In genomic region chr19:16371680-16372079, GRCm38 (mm10) we compare ENCODE assay signal across 20 mouse cellular contexts.
DNase-seq lines count a peak whose midpoint lies in the region; ATAC-seq and TF ChIP-seq lines count a peak whose summit lies in the region.
"Had no signal": no experiment of that assay in that cellular context is flagged by ENCODE, and none has a peak within 500 bp of the region (broad histone marks: within the 10 kb centered on the region; RNA-seq: fewer than 3 reads in every experiment).

No protein-coding gene starts in this region.

- POLR2A ChIA-PET in Patski (lab: Charles Lee) = no interaction called here

- peaks cover 8% of the 10 kb centered on the region for H3K36me3 ChIP-seq in intestine, postnatal 0 days (ENCODE audit: control insufficient read depth, insufficient read depth)
- H3K36me3 ChIP-seq in intestine, embryonic 15.5 days = no peaks in the 10 kb centered on the region
- no peaks in the 10 kb centered on the region for H3K36me3 ChIP-seq in liver, embryonic 11.5 days (ENCODE audit: control insufficient read depth, insufficient read depth, low read length)
- H3K36me3 ChIP-seq: heart, embryonic 15.5 days; liver, embryonic 13.5 days; lung, embryonic 15.5 days; midbrain, embryonic 12.5 days had no signal

- peak; percentile 41; the same call in 1 of the 2 replicates for ATAC-seq in intestine, postnatal 0 days
- ATAC-seq in intestine, embryonic 15.5 days = no peak
- ATAC-seq in Patski = peak; percentile 80
- ATAC-seq in megakaryocyte, adult 5-6 weeks (ENCODE audit: poor library complexity, severe bottlenecking) = peak; percentile 64
- ATAC-seq in liver, embryonic 11.5 days (replicated peaks; ENCODE audit: low FRiP score) = no peak
- ATAC-seq: CD4-positive, CD25-positive, alpha-beta regulatory T cell, adult 4 months had no signal

- H3K27me3 ChIP-seq in intestine, postnatal 0 days (replicated peaks; ENCODE audit: control insufficient read depth, insufficient read depth, low read length) = no peaks in the 10 kb centered on the region
- no peaks in the 10 kb centered on the region for H3K27me3 ChIP-seq in intestine, embryonic 15.5 days (replicated peaks)
- H3K27me3 ChIP-seq in Patski = no peaks in the 10 kb centered on the region
- H3K27me3 ChIP-seq in liver, embryonic 11.5 days (replicated peaks; ENCODE audit: control insufficient read depth, insufficient read depth, low read length) = no peaks in the 10 kb centered on the region
- H3K27me3 ChIP-seq: heart, embryonic 15.5 days; liver, embryonic 13.5 days; lung, embryonic 15.5 days; midbrain, embryonic 12.5 days had no signal

- H3K4me2 ChIP-seq in intestine, postnatal 0 days (replicated peaks; ENCODE audit: low read depth) = no peak overlapping the region
- H3K4me2 ChIP-seq in intestine, embryonic 15.5 days (replicated peaks) = no peak overlapping the region
- H3K4me2 ChIP-seq in liver, embryonic 11.5 days = no peak overlapping the region
- H3K4me2 ChIP-seq: heart, embryonic 15.5 days; liver, embryonic 13.5 days; lung, embryonic 15.5 days; midbrain, embryonic 12.5 days had no signal

- H3K9me3 ChIP-seq in intestine, postnatal 0 days (ENCODE audit: control insufficient read depth) = no peaks in the 10 kb centered on the region
- H3K9me3 ChIP-seq in intestine, embryonic 15.5 days = no peaks in the 10 kb centered on the region
- H3K9me3 ChIP-seq in liver, embryonic 11.5 days (ENCODE audit: control insufficient read depth, low read length) = no peaks in the 10 kb centered on the region
- H3K9me3 ChIP-seq: heart, embryonic 15.5 days; liver, embryonic 13.5 days; lung, embryonic 15.5 days; midbrain, embryonic 12.5 days had no signal

- in situ Hi-C loops in Patski (cut with MboI; ENCODE audit: low pct_unique_long_range_greater_than_20kb) = no loop called here

- no peak overlapping the region for H3K9ac ChIP-seq in intestine, postnatal 0 days (ENCODE audit: low read depth, low read length)
- H3K9ac ChIP-seq in intestine, embryonic 15.5 days = no peak overlapping the region
- H3K9ac ChIP-seq in liver, embryonic 11.5 days (ENCODE audit: low read depth, low read length) = no peak overlapping the region
- H3K9ac ChIP-seq: heart, embryonic 15.5 days; liver, embryonic 13.5 days; lung, embryonic 15.5 days; midbrain, embryonic 12.5 days had no signal

- no peak overlapping the region for H3K27ac ChIP-seq in intestine, postnatal 0 days (ENCODE audit: low read depth, low read length)
- H3K27ac ChIP-seq in intestine, embryonic 15.5 days = no peak overlapping the region
- no peak overlapping the region for H3K27ac ChIP-seq in liver, embryonic 11.5 days (ENCODE audit: low read depth, low read length)
- H3K27ac ChIP-seq: gastrocnemius, adult 2 months; heart, embryonic 15.5 days; kidney, postnatal 0 days; left cerebral cortex, adult 2 months; liver, embryonic 13.5 days; lung, embryonic 15.5 days; midbrain, embryonic 12.5 days had no signal

- 74% methylated on average over 2 of the region's 2 CpGs for WGBS in intestine, postnatal 0 days
- WGBS in intestine, embryonic 15.5 days = 78% methylated on average over 2 of the region's 2 CpGs
- WGBS in liver, embryonic 11.5 days = 87% methylated on average over 2 of the region's 2 CpGs

- peak; percentile 90 for DNase-seq in 416B (ENCODE audit: low read depth)
- DNase-seq in Patski (ENCODE audit: low read depth, low spot score) = no peak
- DNase-seq in liver, embryonic 11.5 days (ENCODE audit: low spot score) = no peak
- DNase-seq in left cerebral cortex, adult 8-10 months (ENCODE audit: low spot score in 2 of 2) = no peak
- DNase-seq: cerebellum, adult 11 months; cerebellum, postnatal 25 days; gastrocnemius, adult 2 months; liver, embryonic 13.5 days; right cerebral cortex, postnatal 4 days; thymus, postnatal 36 days had no signal

- no peak for TF ChIP-seq CTCF in intestine, postnatal 0 days (IDR thresholded peaks at IDR 0.05; ENCODE audit: low read depth)
- TF ChIP-seq CTCF in Patski (IDR thresholded peaks at IDR 0.05) = peak; percentile 50

- CTCF ChIA-PET in Patski (lab: Charles Lee) = interaction anchor here (1.0 to 1.2 kb wide), 2 partner anchors 18 to 22 kb away, joined by 3 to 4 read pairs; no protein-coding TSS in a partner anchor

- peaks cover 13% of the 10 kb centered on the region; the same call in 1 of the 2 replicates for H3K4me1 ChIP-seq in intestine, postnatal 0 days (replicated peaks; ENCODE audit: control insufficient read depth, insufficient read depth, low read length)
- H3K4me1 ChIP-seq in intestine, embryonic 15.5 days (replicated peaks) = peaks cover 36% of the 10 kb centered on the region
- 0 out of 2 replicates have a peak, but pooled peaks cover 4% of the 10 kb centered on the region for H3K4me1 ChIP-seq in liver, embryonic 11.5 days (replicated peaks; ENCODE audit: control insufficient read depth, insufficient read depth, low read length)

- no peak overlapping the region for H3K4me3 ChIP-seq in intestine, postnatal 0 days (ENCODE audit: low read depth, low read length)
- H3K4me3 ChIP-seq in intestine, embryonic 15.5 days (replicated peaks) = no peak overlapping the region
- H3K4me3 ChIP-seq in liver, embryonic 11.5 days (ENCODE audit: low read depth, low read length) = no peak overlapping the region
- H3K4me3 ChIP-seq: erythroblast, embryonic 14.5 days; gastrocnemius, adult 2 months; heart, embryonic 15.5 days; left cerebral cortex, adult 2 months; liver, embryonic 13.5 days; lung, embryonic 15.5 days; midbrain, embryonic 12.5 days had no signal

Comparison
In these comparisons a context has a peak if more than half of its experiments do, and no peak if none do; other contexts are left out.
1. ATAC-seq: peak in intestine, postnatal 0 days (single experiment), Patski (single experiment) and megakaryocyte, adult 5-6 weeks (single experiment); none in intestine, embryonic 15.5 days (single experiment) and liver, embryonic 11.5 days (single experiment).